Mouse (Mus musculus) liver, postnatal 0 days (tissue): Measurements from ENCODE around the gene Slc6a6.

Source experiments
- CTCF ChIP-seq: sonication (generic); IDR thresholded peaks from 2 replicates; pipeline ENCODE4 v1.5.1; 2016; ENCODE audit warnings: antibody characterized with exemption, low read depth
- EP300 ChIP-seq: IDR thresholded peaks from 2 replicates; pipeline ENCODE4 v1.6.1; 2016; ENCODE audit warnings: antibody characterized with exemption, low read depth, mild to moderate bottlenecking

GRCm38 (mm10) chr6:91710345-91710930 is 26.6 kb downstream of the Slc6a6 start:
- TF ChIP-seq CTCF = no peak
- no peak for TF ChIP-seq EP300
